In the genomic region with DNA sequence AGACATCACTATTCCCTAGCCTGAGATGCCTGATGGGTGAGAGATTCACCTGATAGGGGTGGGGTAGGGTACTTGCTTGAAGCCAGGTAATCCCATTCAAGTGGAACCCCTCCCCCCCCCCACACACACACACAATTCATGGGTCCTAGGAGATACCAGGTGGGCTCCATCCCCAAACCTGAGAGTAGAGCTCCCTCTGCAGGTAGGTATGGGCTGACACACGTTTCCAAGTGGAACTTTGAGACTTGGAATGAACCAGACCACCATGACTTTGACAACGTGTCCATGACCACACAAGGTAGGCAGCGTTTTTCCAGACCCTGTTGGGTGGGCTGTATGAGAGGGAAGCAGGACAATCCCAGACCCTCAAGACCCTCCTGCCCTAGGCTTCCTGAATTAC, we compare ENCODE assay signal across 1 mouse cellular context.
TF ChIP-seq lines count a peak whose summit lies in the region.

No protein-coding gene starts in this region.

TF ChIP-seq in MEL, 35 proteins besides CTCF, POLR2A, EP300 and RAD21:
- TF ChIP-seq SMC3 (IDR thresholded peaks at IDR 0.05; ENCODE audit: low read depth, low read length) (peak; percentile 48), ZC3H11A (IDR thresholded peaks at IDR 0.05; ENCODE audit: low read depth, low read length) (peak; percentile 33; the same call in 1 of the 2 replicates), JUND (IDR thresholded peaks at IDR 0.05; ENCODE audit: low read depth, low read length) (no peak)
TF ChIP-seq in MEL: peak in this region for 2.
